Mouse (Mus musculus) heart, postnatal 0 days (tissue): ENCODE results near the gene Cacna2d1. TPM values are rescaled to one million over a fixed set of nuclear protein-coding genes. Genes with fewer than 3 reads are reported as not detected.

Source experiments
- ATAC-seq: fragments of 200-750 bp; cut with Nextera tagmentation; 2 replicates; pipeline ENCODE4 v1.8.0; 2017; ENCODE audit warnings: low read depth, moderate number of reproducible peaks, moderate library complexity; ENCODE audit not compliant: insufficient read depth
- DNase-seq: peaks from one replicate; pipeline ENCODE4 v3.0.0-alpha.2; 2016; ENCODE audit warnings: low spot score
- H3K27ac ChIP-seq: fragments of 300-500 bp; sonication (generic); 2 replicates; pipeline ENCODE4 v1.5.1; 2014; ENCODE audit warnings: low read depth, mild to moderate bottlenecking
- H3K27me3 ChIP-seq: fragments of 300-500 bp; sonication (generic); 2 replicates; pipeline ENCODE4 v1.6.1; 2014; ENCODE audit warnings: low read length, mixed read lengths; ENCODE audit not compliant: control insufficient read depth, insufficient read depth
- H3K36me3 ChIP-seq: fragments of 300-500 bp; sonication (generic); replicated peaks from 2 replicates; pipeline ENCODE4 v1.6.1; 2014; ENCODE audit warnings: low read length, mixed read lengths; ENCODE audit not compliant: control insufficient read depth, insufficient read depth
- H3K4me1 ChIP-seq: fragments of 300-500 bp; sonication (generic); 2 replicates; pipeline ENCODE4 v1.6.1; 2014; ENCODE audit warnings: antibody characterized with exemption; ENCODE audit not compliant: control insufficient read depth, insufficient read depth
- H3K4me2 ChIP-seq: fragments of 300-500 bp; sonication (generic); 2 replicates; pipeline ENCODE4 v1.6.1; 2014; ENCODE audit warnings: low read depth, mild to moderate bottlenecking, low read length, moderate library complexity
- H3K4me3 ChIP-seq: fragments of 300-500 bp; sonication (generic); 2 replicates; pipeline ENCODE4 v1.5.1; 2014; ENCODE audit warnings: low read depth, low read length
- H3K9ac ChIP-seq: fragments of 300-500 bp; sonication (generic); replicated peaks from 2 replicates; pipeline ENCODE4 v1.6.1; 2014; ENCODE audit warnings: low read depth, low read length, mixed read lengths
- H3K9me3 ChIP-seq: fragments of 300-500 bp; sonication (generic); replicated peaks from 2 replicates; pipeline ENCODE4 v1.6.1; 2016; ENCODE audit warnings: low read length; ENCODE audit not compliant: control insufficient read depth
- CTCF ChIP-seq: IDR thresholded peaks from 2 replicates; pipeline ENCODE4 v1.5.1; 2016; ENCODE audit warnings: antibody characterized with exemption, control low read depth, low read depth
- EP300 ChIP-seq: IDR thresholded peaks from 2 replicates; pipeline ENCODE4 v1.6.1; 2016; ENCODE audit warnings: antibody characterized with exemption, low read depth
- WGBS: fragments of 180-500 bp; shearing (Covaris S2); extraction: QIAGEN DNeasy Blood & Tissue Kit; methylation state at CpG from one replicate; pipeline ENCODE4 v1.1.7; 2014; 5-methylcytosine and 5-hydroxymethylcytosine counted together
- polyA plus RNA-seq: library from polyadenylated mRNA; unstranded; fragments of >200 nt; fragmentation: Nextera tagmentation; extraction: Ambion mirVana; gene quantifications from 2 replicates; pipeline ENCODE4 v1.2.1, GENCODE M21; 2015
- total RNA-seq: library from RNA; depleted of rRNA; stranded (reverse); fragments of >200 nt; gene quantifications from 2 replicates; pipeline ENCODE4 v1.2.3, GENCODE M21; 2014; ENCODE audit warnings: low replicate concordance

Cacna2d1 gene
- total and polyA plus RNA-seq, 2 experiments from 2014 or later, result 17.7 to 37.6 TPM

GRCm38 (mm10) chr5:16231477-16231876, 297.0 kb downstream of the Cacna2d1 start:
- no peak overlapping the region for H3K4me2 ChIP-seq
- WGBS, result 86% methylated on average over 9 of the region's 9 CpGs
- DNase-seq, result no peak
- H3K27me3 ChIP-seq, result no peaks in the 10 kb centered on the region
- no peak for ATAC-seq
- no peaks in the 10 kb centered on the region for H3K4me1 ChIP-seq
- TF ChIP-seq EP300, result no peak
- TF ChIP-seq CTCF, result no peak
- H3K4me3 ChIP-seq, result no peak overlapping the region
- H3K27ac ChIP-seq, result no peak overlapping the region
- no peak overlapping the region for H3K9ac ChIP-seq
- no peaks in the 10 kb centered on the region for H3K36me3 ChIP-seq
- no peaks in the 10 kb centered on the region for H3K9me3 ChIP-seq

GRCm38 (mm10) chr5:16234891-16235290, 300.4 kb downstream of the Cacna2d1 start:
- H3K27me3 ChIP-seq, result no peaks in the 10 kb centered on the region
- no peak overlapping the region for H3K4me2 ChIP-seq
- no peaks in the 10 kb centered on the region for H3K36me3 ChIP-seq
- WGBS, result 63% methylated on average over 6 of the region's 6 CpGs
- peaks cover 4% of the 10 kb centered on the region; the same call in 1 of the 2 replicates for H3K4me1 ChIP-seq
- no peak for ATAC-seq
- H3K9me3 ChIP-seq, result no peaks in the 10 kb centered on the region
- DNase-seq, result no peak
- H3K9ac ChIP-seq, result no peak overlapping the region
- H3K27ac ChIP-seq, result no peak overlapping the region
- no peak overlapping the region for H3K4me3 ChIP-seq
- TF ChIP-seq EP300, result no peak
- no peak for TF ChIP-seq CTCF

- no peak overlapping the region for H3K4me3 ChIP-seq
- no peak overlapping the region for H3K4me2 ChIP-seq
- H3K27ac ChIP-seq, result no peak overlapping the region
- H3K36me3 ChIP-seq, result no peaks in the 10 kb centered on the region
- TF ChIP-seq CTCF, result no peak
- TF ChIP-seq EP300, result no peak
- no peak overlapping the region for H3K9ac ChIP-seq
- H3K4me1 ChIP-seq, result peaks cover 4% of the 10 kb centered on the region; the same call in 1 of the 2 replicates
- no peaks in the 10 kb centered on the region for H3K27me3 ChIP-seq
- ATAC-seq (no peak), DNase-seq (no peak)
- H3K9me3 ChIP-seq, result no peaks in the 10 kb centered on the region
- WGBS, result 86% methylated on average over 2 of the region's 2 CpGs
Observed at GRCm38 (mm10) chr5:16235864-16236263, 301.4 kb downstream of the Cacna2d1 start.

- no peak overlapping the region for H3K4me3 ChIP-seq
- DNase-seq (no peak), ATAC-seq (no peak)
- TF ChIP-seq CTCF, result no peak
- TF ChIP-seq EP300, result no peak
- 82% methylated on average over 4 of the region's 4 CpGs for WGBS
- H3K9ac ChIP-seq, result no peak overlapping the region
- no peaks in the 10 kb centered on the region for H3K36me3 ChIP-seq
- H3K27me3 ChIP-seq, result no peaks in the 10 kb centered on the region
- H3K4me2 ChIP-seq, result no peak overlapping the region
- no peak overlapping the region for H3K27ac ChIP-seq
- H3K4me1 ChIP-seq, result peaks cover 4% of the 10 kb centered on the region; the same call in 1 of the 2 replicates
- no peaks in the 10 kb centered on the region for H3K9me3 ChIP-seq
Observed at GRCm38 (mm10) chr5:16236608-16237007, 302.1 kb downstream of the Cacna2d1 start.

DNA sequence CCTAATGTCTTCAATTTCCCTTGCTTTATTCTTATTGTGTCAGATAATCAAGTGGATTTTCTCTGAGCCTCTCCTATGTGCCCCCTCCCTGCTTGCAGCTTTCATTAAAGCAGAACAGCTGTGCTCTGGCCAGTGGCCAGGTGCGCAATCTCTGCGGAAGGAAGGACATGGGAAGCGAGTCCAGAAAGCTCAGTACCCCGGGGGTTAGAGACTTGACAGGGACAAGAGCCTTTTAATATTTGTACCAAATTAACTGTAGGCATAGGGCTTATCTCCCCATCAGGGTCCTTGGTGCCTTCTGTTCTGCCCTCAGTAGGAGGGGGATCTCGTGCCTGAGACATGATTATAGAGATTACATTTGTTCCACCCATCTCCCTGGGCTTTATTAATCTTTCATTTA, 303.5 kb downstream of the Cacna2d1 start:
- H3K27ac ChIP-seq, result no peak overlapping the region
- no peak overlapping the region for H3K9ac ChIP-seq
- H3K4me3 ChIP-seq, result no peak overlapping the region
- TF ChIP-seq EP300, result no peak
- no peak for TF ChIP-seq CTCF
- peaks cover 4% of the 10 kb centered on the region; the same call in 1 of the 2 replicates for H3K4me1 ChIP-seq
- ATAC-seq (no peak), DNase-seq (peak; percentile 41)
- no peaks in the 10 kb centered on the region for H3K27me3 ChIP-seq
- H3K9me3 ChIP-seq, result no peaks in the 10 kb centered on the region
- WGBS, result 13% methylated on average over 5 of the region's 5 CpGs
- peak overlapping the region; percentile 24; the same call in 1 of the 2 replicates for H3K4me2 ChIP-seq
- no peaks in the 10 kb centered on the region for H3K36me3 ChIP-seq

DNA sequence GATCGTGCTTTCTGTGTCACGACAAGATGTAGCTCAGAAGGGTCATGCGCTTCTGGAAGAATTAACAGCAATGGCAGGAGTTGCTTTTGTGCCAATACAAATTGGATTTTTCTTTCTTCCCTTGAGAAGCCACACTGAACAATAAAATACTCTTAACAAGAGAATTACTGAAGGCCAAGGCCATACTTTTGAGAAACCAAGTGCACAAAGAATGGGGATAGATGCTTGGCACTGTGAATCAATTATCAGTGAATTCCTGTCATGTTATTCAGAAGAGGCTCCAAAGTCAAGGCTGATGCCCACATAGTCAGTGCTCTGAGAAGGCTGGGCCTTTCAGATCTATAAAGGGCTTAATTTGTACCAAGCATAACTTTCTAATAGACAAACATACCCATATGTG, 305.8 kb downstream of the Cacna2d1 start:
- H3K9ac ChIP-seq, result no peak overlapping the region
- TF ChIP-seq EP300 (no peak), CTCF (no peak)
- H3K4me2 ChIP-seq, result no peak overlapping the region
- no peak overlapping the region for H3K4me3 ChIP-seq
- DNase-seq (no peak), ATAC-seq (no peak)
- H3K27me3 ChIP-seq, result no peaks in the 10 kb centered on the region
- no peaks in the 10 kb centered on the region for H3K36me3 ChIP-seq
- H3K9me3 ChIP-seq, result no peaks in the 10 kb centered on the region
- 91% methylated on average over 3 of the region's 3 CpGs for WGBS
- no peak overlapping the region for H3K27ac ChIP-seq
- peaks cover 4% of the 10 kb centered on the region; the same call in 1 of the 2 replicates for H3K4me1 ChIP-seq
